Mouse (Mus musculus): ENCODE results near the gene Lrrc49. TPM values are rescaled to one million over a fixed set of nuclear protein-coding genes. Genes with fewer than 3 reads are reported as not detected.

Gene Lrrc49
- polyA plus RNA-seq, 1 experiment, result 73.5 TPM

DNA sequence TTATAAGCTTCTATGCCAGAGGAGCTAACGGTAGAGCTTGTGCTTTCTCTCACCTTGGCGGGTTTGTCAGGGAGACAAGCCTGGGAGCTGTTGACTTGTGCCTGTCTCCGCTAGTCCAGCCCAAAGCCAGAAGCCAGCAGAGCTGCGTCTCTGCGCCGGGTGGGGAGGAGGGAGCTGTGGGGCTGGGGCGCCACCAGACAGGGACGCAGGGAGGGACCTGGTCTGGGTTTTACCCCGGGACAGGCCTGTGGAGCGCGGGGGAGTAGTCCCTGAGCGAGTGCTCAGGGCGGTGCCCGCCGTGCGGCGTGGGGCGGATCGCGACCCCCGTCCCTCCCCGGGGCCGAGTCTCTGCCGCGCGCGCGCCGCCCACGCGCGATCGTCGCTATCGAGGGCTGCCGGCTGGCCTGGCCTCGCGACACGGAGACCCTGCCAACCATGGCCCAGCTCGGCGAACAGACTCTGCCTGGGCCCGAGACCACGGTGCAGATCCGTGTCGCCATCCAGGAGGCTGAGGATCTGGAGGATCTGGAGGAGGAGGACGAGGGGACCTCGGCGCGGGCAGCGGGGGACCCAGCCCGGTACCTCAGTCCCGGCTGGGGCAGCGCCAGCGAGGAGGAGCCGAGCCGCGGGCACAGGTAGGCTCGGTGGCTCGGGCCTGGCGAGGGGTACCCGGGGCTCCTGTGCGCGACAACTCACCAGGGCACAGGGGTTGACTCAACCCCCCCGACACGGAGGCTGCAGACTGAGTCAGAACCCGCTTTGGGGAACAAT, 25.0 kb upstream of the Lrrc49 start, which contains the start of gene Larp6:
Gene Larp6, plus strand, starts transcription at position 219 of the 771 bp plus-strand sequence.
- H3K4me3 ChIP-seq (ENCODE audit: insufficient read depth, low read length), result peak within 1 kb of the TSS; percentile 87
- TF ChIP-seq CTCF (IDR thresholded peaks at IDR 0.05; ENCODE audit: extremely low read depth, insufficient read depth, low read length) (no peak), POLR2A (IDR thresholded peaks at IDR 0.05; ENCODE audit: extremely low read depth, insufficient read depth, low read length) (peak; percentile 47; the same call in 1 of the 2 replicates)
- peak within 1 kb of the TSS; percentile 99 for H3K27ac ChIP-seq (ENCODE audit: insufficient read depth, low read length)
- no peaks in the 10 kb centered on the region; the same call in 1 of the 2 replicates for H3K4me1 ChIP-seq (ENCODE audit: control insufficient read depth, insufficient read depth, low read length)

- Histone ChIP-seq H3K4me3 (ENCODE audit: insufficient read depth, low read length) (peak overlapping the region; percentile 87), H3K4me1 (ENCODE audit: control insufficient read depth, insufficient read depth, low read length) (no peaks in the 10 kb centered on the region; the same call in 1 of the 2 replicates), H3K27ac (ENCODE audit: insufficient read depth, low read length) (peak overlapping the region; percentile 99; the same call in 1 of the 2 replicates)
- TF ChIP-seq CTCF (IDR thresholded peaks at IDR 0.05; ENCODE audit: extremely low read depth, insufficient read depth, low read length), result no peak
- no peak for TF ChIP-seq POLR2A (IDR thresholded peaks at IDR 0.05; ENCODE audit: extremely low read depth, insufficient read depth, low read length)
These were observed 24.1 kb upstream of the Lrrc49 start for GRCm38 (mm10) chr9:60712011-60712410.

- H3K4me1 ChIP-seq (ENCODE audit: control insufficient read depth, insufficient read depth, low read length), result no peaks in the 10 kb centered on the region; the same call in 1 of the 2 replicates
- no peak overlapping the region for H3K27ac ChIP-seq (ENCODE audit: insufficient read depth, low read length)
- TF ChIP-seq CTCF (IDR thresholded peaks at IDR 0.05; ENCODE audit: extremely low read depth, insufficient read depth, low read length) (no peak), POLR2A (IDR thresholded peaks at IDR 0.05; ENCODE audit: extremely low read depth, insufficient read depth, low read length) (no peak)
- H3K4me3 ChIP-seq (ENCODE audit: insufficient read depth, low read length), result no peak overlapping the region
These were observed 21.8 kb upstream of the Lrrc49 start for GRCm38 (mm10) chr9:60709721-60710120.

GRCm38 (mm10) chr9:60708606-60709005, 20.6 kb upstream of the Lrrc49 start:
- Histone ChIP-seq H3K4me1 (ENCODE audit: control insufficient read depth, insufficient read depth, low read length) (no peaks in the 10 kb centered on the region; the same call in 1 of the 2 replicates), H3K27ac (ENCODE audit: insufficient read depth, low read length) (no peak overlapping the region), H3K4me3 (ENCODE audit: insufficient read depth, low read length) (no peak overlapping the region)
- TF ChIP-seq POLR2A (IDR thresholded peaks at IDR 0.05; ENCODE audit: extremely low read depth, insufficient read depth, low read length) (no peak), CTCF (IDR thresholded peaks at IDR 0.05; ENCODE audit: extremely low read depth, insufficient read depth, low read length) (no peak)

GRCm38 (mm10) chr9:60707594-60707993, 19.6 kb upstream of the Lrrc49 start:
- TF ChIP-seq POLR2A (IDR thresholded peaks at IDR 0.05; ENCODE audit: extremely low read depth, insufficient read depth, low read length) (no peak), CTCF (IDR thresholded peaks at IDR 0.05; ENCODE audit: extremely low read depth, insufficient read depth, low read length) (0 out of 2 replicates have a peak, but pooled peaks have one; percentile 32)
- no peak overlapping the region for H3K4me3 ChIP-seq (ENCODE audit: insufficient read depth, low read length)
- no peaks in the 10 kb centered on the region; the same call in 1 of the 2 replicates for H3K4me1 ChIP-seq (ENCODE audit: control insufficient read depth, insufficient read depth, low read length)
- no peak overlapping the region for H3K27ac ChIP-seq (ENCODE audit: insufficient read depth, low read length)

DNA sequence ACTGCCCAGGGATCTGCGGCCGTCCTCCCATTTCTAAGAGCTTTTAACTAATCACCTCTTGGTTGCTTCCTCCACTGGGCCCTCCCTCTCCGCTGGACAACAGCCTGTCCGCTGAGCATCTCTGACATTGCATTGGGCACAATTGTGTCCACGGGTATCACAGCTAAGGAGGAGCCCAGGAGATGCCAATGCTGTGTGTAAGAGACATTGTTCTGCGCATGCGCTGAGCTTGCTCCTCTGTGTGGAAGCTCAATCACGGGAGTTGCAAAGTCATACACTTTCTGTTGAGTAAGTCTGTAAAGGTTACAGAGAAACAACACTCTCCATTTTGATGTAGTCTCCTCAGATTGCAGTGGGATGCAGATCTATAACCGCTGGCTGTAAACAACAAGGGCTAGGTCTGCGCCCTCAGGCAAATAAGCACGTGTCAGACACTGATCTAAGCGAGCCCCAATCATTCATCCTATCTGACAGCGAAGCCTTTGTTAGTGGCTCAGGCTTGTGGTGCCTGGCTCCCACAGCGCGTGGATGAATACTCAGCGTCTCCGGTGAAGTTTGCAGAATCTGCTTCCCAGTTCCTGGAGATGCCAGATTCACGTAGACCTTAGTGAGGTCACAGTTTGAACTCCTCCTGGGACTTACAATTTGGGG, 11.7 kb upstream of the Lrrc49 start:
- no peaks in the 10 kb centered on the region for H3K4me1 ChIP-seq (ENCODE audit: control insufficient read depth, insufficient read depth, low read length)
- TF ChIP-seq POLR2A (IDR thresholded peaks at IDR 0.05; ENCODE audit: extremely low read depth, insufficient read depth, low read length), result no peak
- TF ChIP-seq CTCF (IDR thresholded peaks at IDR 0.05; ENCODE audit: extremely low read depth, insufficient read depth, low read length), result no peak
- no peak overlapping the region for H3K4me3 ChIP-seq (ENCODE audit: insufficient read depth, low read length)
- peak overlapping the region; percentile 45 for H3K27ac ChIP-seq (ENCODE audit: insufficient read depth, low read length)

DNA sequence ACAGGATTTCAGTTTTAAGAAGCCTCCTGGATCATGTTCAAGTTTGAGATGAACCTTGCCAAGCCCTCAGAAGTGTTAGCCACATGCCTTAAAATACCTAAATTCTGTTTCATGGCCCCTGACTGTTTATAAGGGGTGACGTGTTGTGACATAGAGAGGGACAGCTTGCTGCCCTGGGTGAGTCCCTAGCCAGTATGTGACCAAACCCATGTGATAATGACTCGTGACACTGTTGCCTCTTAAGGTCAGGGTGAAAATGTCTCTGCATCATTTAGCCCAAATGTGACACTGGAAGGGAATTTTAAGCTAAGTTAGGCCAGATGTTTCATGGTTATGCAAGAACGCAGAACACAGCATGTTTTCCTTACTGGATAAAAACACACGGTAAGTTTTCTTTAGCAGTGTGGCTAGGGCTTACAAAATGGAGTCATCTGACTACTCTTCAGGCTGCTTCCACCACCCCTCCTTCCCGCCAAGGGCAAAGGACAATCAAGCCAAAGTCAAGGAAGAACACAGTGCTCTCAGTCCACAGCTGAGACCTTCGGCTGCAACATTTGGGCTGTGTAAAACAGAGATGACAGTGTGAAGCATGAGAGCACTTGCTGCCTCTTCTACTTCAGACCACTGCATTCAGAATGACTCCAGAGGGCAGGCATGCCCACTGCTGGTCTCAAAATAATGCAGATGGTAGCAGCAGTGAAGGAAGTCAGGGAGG, 8.5 kb upstream of the Lrrc49 start:
- Histone ChIP-seq H3K4me1 (ENCODE audit: control insufficient read depth, insufficient read depth, low read length) (no peaks in the 10 kb centered on the region), H3K27ac (ENCODE audit: insufficient read depth, low read length) (no peak overlapping the region)
- TF ChIP-seq POLR2A (IDR thresholded peaks at IDR 0.05; ENCODE audit: extremely low read depth, insufficient read depth, low read length) (no peak), CTCF (IDR thresholded peaks at IDR 0.05; ENCODE audit: extremely low read depth, insufficient read depth, low read length) (no peak)

DNA sequence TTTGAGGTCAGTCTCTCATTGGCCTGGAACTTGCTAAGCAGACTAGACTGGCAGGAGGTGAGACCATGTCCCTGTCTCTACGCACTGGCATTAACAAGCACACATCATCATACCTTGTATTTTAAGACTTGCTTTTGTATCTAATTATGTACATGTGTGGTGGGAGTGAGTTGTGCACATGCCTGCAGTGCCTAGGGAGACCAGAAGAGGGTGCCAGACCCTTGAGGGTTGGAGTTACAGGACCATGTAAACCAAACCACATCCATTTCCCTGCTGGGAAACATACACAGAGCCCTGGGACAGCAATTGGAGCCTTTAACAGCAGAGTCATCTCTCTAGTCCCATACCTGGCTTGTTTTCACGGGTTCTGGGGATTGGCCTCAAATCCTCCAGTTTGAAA, 6.0 kb upstream of the Lrrc49 start:
- Histone ChIP-seq H3K4me1 (ENCODE audit: control insufficient read depth, insufficient read depth, low read length) (no peaks in the 10 kb centered on the region), H3K27ac (ENCODE audit: insufficient read depth, low read length) (no peak overlapping the region), H3K4me3 (ENCODE audit: insufficient read depth, low read length) (no peak overlapping the region)
- peak; percentile 43 for TF ChIP-seq CTCF (IDR thresholded peaks at IDR 0.05; ENCODE audit: extremely low read depth, insufficient read depth, low read length)
- no peak for TF ChIP-seq POLR2A (IDR thresholded peaks at IDR 0.05; ENCODE audit: extremely low read depth, insufficient read depth, low read length)

More for the DNA sequence above, 8.5 kb upstream of the Lrrc49 start:
- no peak overlapping the region for H3K4me3 ChIP-seq (ENCODE audit: insufficient read depth, low read length)

- Histone ChIP-seq H3K4me1 (ENCODE audit: control insufficient read depth, insufficient read depth, low read length) (no peaks in the 10 kb centered on the region), H3K4me3 (ENCODE audit: insufficient read depth, low read length) (no peak overlapping the region), H3K27ac (ENCODE audit: insufficient read depth, low read length) (no peak overlapping the region)
- no peak for TF ChIP-seq CTCF (IDR thresholded peaks at IDR 0.05; ENCODE audit: extremely low read depth, insufficient read depth, low read length)
- TF ChIP-seq POLR2A (IDR thresholded peaks at IDR 0.05; ENCODE audit: extremely low read depth, insufficient read depth, low read length), result no peak
These were observed 4.7 kb upstream of the Lrrc49 start for GRCm38 (mm10) chr9:60692624-60693023.
